Mouse (Mus musculus) liver, embryonic 16.5 days (tissue): ENCODE data around the gene Barx1. TPM values are rescaled to one million over a fixed set of nuclear protein-coding genes. Genes with fewer than 3 reads are reported as not detected.

ENCODE experiments used
- ATAC-seq: fragments of 200-750 bp; cut with Nextera tagmentation; 2 replicates; pipeline ENCODE4 v1.8.0; 2017; ENCODE audit warnings: low read depth, mild to moderate bottlenecking, moderate number of reproducible peaks, moderate library complexity
- H3K27ac ChIP-seq: fragments of 300-500 bp; sonication (generic); 2 replicates; pipeline ENCODE4 v1.5.1; 2014; ENCODE audit warnings: mild to moderate bottlenecking, low read length
- H3K27me3 ChIP-seq: fragments of 300-500 bp; sonication (generic); 2 replicates; pipeline ENCODE4 v1.6.1; 2014; ENCODE audit warnings: low read depth, low read length, mixed read lengths; ENCODE audit not compliant: control insufficient read depth, insufficient read depth
- H3K36me3 ChIP-seq: fragments of 300-500 bp; sonication (generic); 2 replicates; pipeline ENCODE4 v1.6.1; 2014; ENCODE audit warnings: mild to moderate bottlenecking; ENCODE audit not compliant: control insufficient read depth, insufficient read depth
- H3K4me1 ChIP-seq: fragments of 300-500 bp; sonication (generic); 2 replicates; pipeline ENCODE4 v1.6.1; 2014; ENCODE audit warnings: low read depth, low read length, mixed read lengths; ENCODE audit not compliant: control insufficient read depth
- H3K4me2 ChIP-seq: fragments of 300-500 bp; sonication (generic); 2 replicates; pipeline ENCODE4 v1.6.1; 2014; ENCODE audit warnings: low read depth, low read length, mixed read lengths
- H3K4me3 ChIP-seq: fragments of 300-500 bp; sonication (generic); 2 replicates; pipeline ENCODE4 v1.5.1; 2014; ENCODE audit warnings: low read depth, mild to moderate bottlenecking, low read length
- H3K9ac ChIP-seq: fragments of 300-500 bp; sonication (generic); 2 replicates; pipeline ENCODE4 v1.6.1; 2014; ENCODE audit warnings: low read depth, low read length
- H3K9me3 ChIP-seq: fragments of 300-500 bp; sonication (generic); replicated peaks from 2 replicates; pipeline ENCODE4 v1.6.1; 2016; ENCODE audit warnings: low read length; ENCODE audit not compliant: control insufficient read depth
- WGBS: fragments of 180-500 bp; shearing (Covaris S2); extraction: QIAGEN DNeasy Blood & Tissue Kit; methylation state at CpG from one replicate; pipeline ENCODE4 v1.1.7; 2014; ENCODE audit not compliant: insufficient replicate concordance; 5-methylcytosine and 5-hydroxymethylcytosine counted together
- polyA plus RNA-seq: library from polyadenylated mRNA; unstranded; fragments of >200 nt; fragmentation: Nextera tagmentation; extraction: Ambion mirVana; gene quantifications from 2 replicates; pipeline ENCODE4 v1.2.1, GENCODE M21; 2015

The Barx1 gene
- polyA plus RNA-seq, 1 experiment from 2014 or later, result 0.19 TPM

GRCm38 (mm10) chr13:48665656-48666597, 3.1 kb downstream of the Barx1 start:
- Histone ChIP-seq H3K4me1 (no peaks in the 10 kb centered on the region; the same call in 1 of the 2 replicates), H3K9me3 (no peaks in the 10 kb centered on the region), H3K27ac (no peak overlapping the region), H3K4me2 (no peak overlapping the region), H3K36me3 (no peaks in the 10 kb centered on the region), H3K4me3 (no peak overlapping the region), H3K9ac (no peak overlapping the region), H3K27me3 (peaks cover 96% of the 10 kb centered on the region)
- no peak for ATAC-seq
- 4% methylated on average over 58 of the region's 58 CpGs for WGBS

GRCm38 (mm10) chr13:48667461-48667860, 4.7 kb downstream of the Barx1 start:
- Histone ChIP-seq H3K4me3 (no peak overlapping the region), H3K9me3 (no peaks in the 10 kb centered on the region), H3K9ac (no peak overlapping the region), H3K27ac (no peak overlapping the region), H3K27me3 (peaks cover 92% of the 10 kb centered on the region), H3K36me3 (no peaks in the 10 kb centered on the region), H3K4me1 (no peaks in the 10 kb centered on the region; the same call in 1 of the 2 replicates), H3K4me2 (no peak overlapping the region)
- no peak for ATAC-seq
- WGBS, result 6% methylated on average over 4 of the region's 4 CpGs

GRCm38 (mm10) chr13:48668091-48668975, 5.5 kb downstream of the Barx1 start:
- Histone ChIP-seq H3K9ac (no peak overlapping the region), H3K4me2 (peak overlapping the region; percentile 20), H3K9me3 (no peaks in the 10 kb centered on the region), H3K4me1 (no peaks in the 10 kb centered on the region; the same call in 1 of the 2 replicates), H3K27ac (no peak overlapping the region), H3K4me3 (peak overlapping the region; percentile 8; the same call in 1 of the 2 replicates), H3K27me3 (peaks cover 92% of the 10 kb centered on the region), H3K36me3 (no peaks in the 10 kb centered on the region)
- ATAC-seq, result no peak
- 2% methylated on average over 32 of the region's 33 CpGs for WGBS

GRCm38 (mm10) chr13:48668976-48669534, 6.3 kb downstream of the Barx1 start:
- no peaks in the 10 kb centered on the region for H3K36me3 ChIP-seq
- H3K27me3 ChIP-seq, result peaks cover 87% of the 10 kb centered on the region
- no peak for ATAC-seq
- H3K27ac ChIP-seq, result no peak overlapping the region
- 2% methylated on average over 34 of the region's 34 CpGs for WGBS
- no peaks in the 10 kb centered on the region for H3K9me3 ChIP-seq
- no peaks in the 10 kb centered on the region; the same call in 1 of the 2 replicates for H3K4me1 ChIP-seq
- H3K4me2 ChIP-seq, result peak overlapping the region; percentile 20
- H3K4me3 ChIP-seq, result peak overlapping the region; percentile 8; the same call in 1 of the 2 replicates
- no peak overlapping the region for H3K9ac ChIP-seq

- H3K9ac ChIP-seq, result no peak overlapping the region
- 2% methylated on average over 24 of the region's 24 CpGs for WGBS
- peaks cover 53% of the 10 kb centered on the region for H3K27me3 ChIP-seq
- no peaks in the 10 kb centered on the region for H3K36me3 ChIP-seq
- H3K4me1 ChIP-seq, result no peaks in the 10 kb centered on the region; the same call in 1 of the 2 replicates
- no peak overlapping the region for H3K4me3 ChIP-seq
- ATAC-seq, result no peak
- no peaks in the 10 kb centered on the region for H3K9me3 ChIP-seq
- no peak overlapping the region for H3K4me2 ChIP-seq
- H3K27ac ChIP-seq, result no peak overlapping the region
These were observed 9.6 kb downstream of the Barx1 start for GRCm38 (mm10) chr13:48672312-48672840.

GRCm38 (mm10) chr13:48674609-48675008, 11.8 kb downstream of the Barx1 start:
- WGBS, result 60% methylated on average over 5 of the region's 5 CpGs
- H3K9me3 ChIP-seq, result no peaks in the 10 kb centered on the region
- no peak overlapping the region for H3K27ac ChIP-seq
- H3K9ac ChIP-seq, result no peak overlapping the region
- H3K4me3 ChIP-seq, result no peak overlapping the region
- H3K36me3 ChIP-seq, result no peaks in the 10 kb centered on the region
- no peak for ATAC-seq
- H3K4me1 ChIP-seq, result no peaks in the 10 kb centered on the region
- H3K27me3 ChIP-seq, result peaks cover 31% of the 10 kb centered on the region
- no peak overlapping the region for H3K4me2 ChIP-seq

- WGBS, result 20% methylated on average over 1 of the region's 1 CpGs
- no peak overlapping the region for H3K9ac ChIP-seq
- no peaks in the 10 kb centered on the region for H3K4me1 ChIP-seq
- H3K27me3 ChIP-seq, result no peaks in the 10 kb centered on the region; the same call in none of the 2 replicates
- no peaks in the 10 kb centered on the region for H3K9me3 ChIP-seq
- no peaks in the 10 kb centered on the region for H3K36me3 ChIP-seq
- no peak for ATAC-seq
- no peak overlapping the region for H3K27ac ChIP-seq
- no peak overlapping the region for H3K4me2 ChIP-seq
- no peak overlapping the region for H3K4me3 ChIP-seq
These were observed 16.6 kb downstream of the Barx1 start for GRCm38 (mm10) chr13:48679351-48679750.

GRCm38 (mm10) chr13:48686666-48687065, 23.9 kb downstream of the Barx1 start:
- H3K27ac ChIP-seq, result no peak overlapping the region
- no peak overlapping the region for H3K4me3 ChIP-seq
- no peaks in the 10 kb centered on the region for H3K36me3 ChIP-seq
- no peaks in the 10 kb centered on the region for H3K9me3 ChIP-seq
- WGBS, result 43% methylated on average over 5 of the region's 5 CpGs
- H3K27me3 ChIP-seq, result no peaks in the 10 kb centered on the region
- no peak overlapping the region for H3K9ac ChIP-seq
- no peaks in the 10 kb centered on the region for H3K4me1 ChIP-seq
- ATAC-seq, result no peak
- H3K4me2 ChIP-seq, result no peak overlapping the region
